Mouse (Mus musculus) heart, postnatal 0 days (tissue): ENCODE measurements at regions not wholly inside any gene's neighbourhood (a gene's known extent, or its start where the extent isn't known, plus 50 kb on each side); places are given as distances from the start of the nearest gene placed in this dataset.

Experiments used
- ATAC-seq: fragments of 200-750 bp; cut with Nextera tagmentation; 2 replicates; pipeline ENCODE4 v1.8.0; 2017; ENCODE audit warnings: low read depth, moderate number of reproducible peaks, moderate library complexity; ENCODE audit not compliant: insufficient read depth
- DNase-seq: peaks from one replicate; pipeline ENCODE4 v3.0.0-alpha.2; 2016; ENCODE audit warnings: low spot score
- H3K27ac ChIP-seq: fragments of 300-500 bp; sonication (generic); 2 replicates; pipeline ENCODE4 v1.5.1; 2014; ENCODE audit warnings: low read depth, mild to moderate bottlenecking
- H3K27me3 ChIP-seq: fragments of 300-500 bp; sonication (generic); 2 replicates; pipeline ENCODE4 v1.6.1; 2014; ENCODE audit warnings: low read length, mixed read lengths; ENCODE audit not compliant: control insufficient read depth, insufficient read depth
- H3K36me3 ChIP-seq: fragments of 300-500 bp; sonication (generic); replicated peaks from 2 replicates; pipeline ENCODE4 v1.6.1; 2014; ENCODE audit warnings: low read length, mixed read lengths; ENCODE audit not compliant: control insufficient read depth, insufficient read depth
- H3K4me1 ChIP-seq: fragments of 300-500 bp; sonication (generic); 2 replicates; pipeline ENCODE4 v1.6.1; 2014; ENCODE audit warnings: antibody characterized with exemption; ENCODE audit not compliant: control insufficient read depth, insufficient read depth
- H3K4me2 ChIP-seq: fragments of 300-500 bp; sonication (generic); 2 replicates; pipeline ENCODE4 v1.6.1; 2014; ENCODE audit warnings: low read depth, mild to moderate bottlenecking, low read length, moderate library complexity
- H3K4me3 ChIP-seq: fragments of 300-500 bp; sonication (generic); 2 replicates; pipeline ENCODE4 v1.5.1; 2014; ENCODE audit warnings: low read depth, low read length
- H3K9ac ChIP-seq: fragments of 300-500 bp; sonication (generic); replicated peaks from 2 replicates; pipeline ENCODE4 v1.6.1; 2014; ENCODE audit warnings: low read depth, low read length, mixed read lengths
- H3K9me3 ChIP-seq: fragments of 300-500 bp; sonication (generic); replicated peaks from 2 replicates; pipeline ENCODE4 v1.6.1; 2016; ENCODE audit warnings: low read length; ENCODE audit not compliant: control insufficient read depth
- CTCF ChIP-seq: IDR thresholded peaks from 2 replicates; pipeline ENCODE4 v1.5.1; 2016; ENCODE audit warnings: antibody characterized with exemption, control low read depth, low read depth
- EP300 ChIP-seq: IDR thresholded peaks from 2 replicates; pipeline ENCODE4 v1.6.1; 2016; ENCODE audit warnings: antibody characterized with exemption, low read depth
- WGBS: fragments of 180-500 bp; shearing (Covaris S2); extraction: QIAGEN DNeasy Blood & Tissue Kit; methylation state at CpG from one replicate; pipeline ENCODE4 v1.1.7; 2014; 5-methylcytosine and 5-hydroxymethylcytosine counted together

DNA sequence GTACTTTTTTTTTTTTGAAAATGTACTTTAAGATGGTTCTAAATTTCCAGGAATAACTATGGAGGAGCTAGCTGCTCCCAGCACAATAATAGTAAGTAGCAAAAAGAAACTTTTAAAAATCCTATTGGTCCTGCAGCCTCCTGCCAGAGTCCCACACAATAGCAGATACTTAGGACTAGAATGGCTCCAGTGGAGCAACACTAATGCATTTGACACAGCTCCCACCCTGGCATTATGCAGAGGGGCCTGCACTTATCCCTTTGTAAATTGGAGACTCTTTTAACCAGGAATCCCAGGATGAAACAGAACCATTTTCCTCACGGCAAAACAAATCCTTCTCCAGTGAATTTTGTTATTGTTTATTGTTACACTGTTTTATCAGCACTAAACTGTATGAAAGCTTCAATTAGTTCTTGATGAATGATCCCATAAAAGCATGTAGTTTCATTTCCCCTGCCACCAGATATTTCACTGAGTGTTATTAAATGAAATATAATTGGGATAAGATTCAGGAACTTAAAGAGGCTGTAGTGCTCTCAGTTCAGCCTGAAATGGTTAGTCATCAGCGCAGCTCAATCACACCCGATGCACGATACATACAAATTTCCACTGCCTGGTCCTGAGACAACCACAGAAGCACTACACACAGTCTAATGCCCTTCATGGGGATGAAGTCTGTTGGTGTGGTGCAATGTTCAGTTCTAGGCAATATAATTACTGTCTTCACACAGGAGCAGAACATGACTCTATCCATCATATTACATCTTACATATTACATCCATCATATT lies 708.6 kb upstream of the Mms22l start:
- no peak for ATAC-seq

GRCm38 (mm10) chr4:23823516-23823915 lies 672.7 kb upstream of the Mms22l start:
- TF ChIP-seq CTCF (no peak), EP300 (no peak)
- no peak overlapping the region for H3K4me2 ChIP-seq
- no peaks in the 10 kb centered on the region for H3K36me3 ChIP-seq
- no peak overlapping the region for H3K9ac ChIP-seq
- ATAC-seq (no peak), DNase-seq (no peak)
- WGBS: 71% methylated on average over 2 of the region's 2 CpGs
- H3K4me1 ChIP-seq: no peaks in the 10 kb centered on the region
- no peaks in the 10 kb centered on the region for H3K27me3 ChIP-seq
- H3K4me3 ChIP-seq: no peak overlapping the region
- no peak overlapping the region for H3K27ac ChIP-seq
- H3K9me3 ChIP-seq: no peaks in the 10 kb centered on the region

More for the DNA sequence above, 708.6 kb upstream of the Mms22l start:
- H3K9ac ChIP-seq: no peak overlapping the region
- no peak for DNase-seq
- H3K4me1 ChIP-seq: no peaks in the 10 kb centered on the region
- no peaks in the 10 kb centered on the region for H3K27me3 ChIP-seq
- TF ChIP-seq EP300: no peak
- TF ChIP-seq CTCF: no peak
- H3K9me3 ChIP-seq: no peaks in the 10 kb centered on the region
- no peak overlapping the region for H3K4me3 ChIP-seq
- H3K36me3 ChIP-seq: no peaks in the 10 kb centered on the region
- 84% methylated on average over 4 of the region's 4 CpGs for WGBS
- H3K27ac ChIP-seq: no peak overlapping the region
- H3K4me2 ChIP-seq: no peak overlapping the region

DNA sequence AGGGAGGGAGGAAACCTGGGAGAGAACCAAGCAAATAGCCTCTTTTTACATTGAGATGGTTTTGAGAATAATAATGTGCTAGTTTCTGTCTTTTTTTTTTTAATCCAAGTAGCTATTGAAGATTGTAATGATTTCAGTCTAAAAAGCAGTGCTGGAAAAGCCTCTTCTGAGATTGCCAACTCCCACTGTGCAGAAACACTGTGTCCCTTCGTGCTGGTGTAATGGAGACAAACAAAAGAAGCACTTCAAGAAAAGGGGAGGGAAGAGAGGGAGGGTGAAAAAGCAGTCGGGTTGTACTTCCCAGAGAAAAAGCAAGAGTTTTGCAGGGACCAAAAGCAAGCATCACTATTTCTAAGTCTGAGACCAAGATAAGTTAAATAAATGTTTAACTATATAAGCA lies 669.4 kb upstream of the Mms22l start:
- Histone ChIP-seq H3K27me3 (no peaks in the 10 kb centered on the region), H3K4me3 (no peak overlapping the region), H3K9ac (no peak overlapping the region), H3K4me1 (no peaks in the 10 kb centered on the region), H3K27ac (no peak overlapping the region), H3K4me2 (no peak overlapping the region), H3K36me3 (no peaks in the 10 kb centered on the region), H3K9me3 (no peaks in the 10 kb centered on the region)
- WGBS: 2% methylated on average over 2 of the region's 2 CpGs
- ATAC-seq: no peak
- DNase-seq: no peak
- TF ChIP-seq EP300 (no peak), CTCF (no peak)

DNA sequence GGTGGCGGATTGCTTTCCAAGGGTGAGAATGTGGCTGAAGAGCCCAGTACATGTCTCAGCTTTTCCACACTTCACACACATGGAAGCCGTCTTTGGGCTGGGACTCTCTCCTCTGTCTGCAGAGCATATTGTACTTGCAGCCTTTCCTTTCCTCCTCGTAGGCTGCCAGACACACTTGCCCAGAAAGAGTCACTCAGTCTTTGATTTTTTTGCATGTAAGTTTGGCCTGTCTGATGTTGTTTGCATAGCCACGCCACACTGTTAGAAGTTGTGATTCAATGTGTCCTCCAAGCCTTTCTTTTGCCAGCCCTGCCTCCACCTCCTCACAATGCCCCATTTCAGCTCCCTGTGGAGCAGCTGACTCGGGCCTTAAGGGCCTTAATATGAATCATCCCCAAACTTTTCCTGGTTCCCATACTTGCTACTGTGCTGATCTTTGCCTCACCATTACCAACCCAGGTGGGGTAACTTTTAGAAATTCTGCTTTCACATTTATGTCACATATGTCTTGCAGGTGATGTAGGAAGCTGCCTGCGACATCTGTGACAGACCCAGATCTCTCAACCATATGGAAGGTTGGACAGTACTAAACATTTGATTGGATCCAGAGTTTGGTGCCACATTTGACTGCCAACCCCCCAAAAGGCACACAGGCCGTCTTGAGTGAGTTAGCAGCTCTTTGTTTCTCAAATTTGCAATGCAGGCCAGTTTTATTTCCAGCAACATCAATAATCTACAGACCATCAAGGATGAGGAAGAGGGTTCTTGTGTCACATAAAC lies 663.7 kb upstream of the Mms22l start:
- WGBS: 53% methylated on average over 7 of the region's 7 CpGs
- ATAC-seq: no peak
- Histone ChIP-seq H3K4me3 (no peak overlapping the region), H3K9me3 (no peaks in the 10 kb centered on the region), H3K27me3 (no peaks in the 10 kb centered on the region), H3K27ac (no peak overlapping the region), H3K4me1 (no peaks in the 10 kb centered on the region), H3K4me2 (no peak overlapping the region), H3K36me3 (no peaks in the 10 kb centered on the region), H3K9ac (no peak overlapping the region)
- TF ChIP-seq CTCF: no peak
- TF ChIP-seq EP300: no peak
- DNase-seq: no peak

DNA sequence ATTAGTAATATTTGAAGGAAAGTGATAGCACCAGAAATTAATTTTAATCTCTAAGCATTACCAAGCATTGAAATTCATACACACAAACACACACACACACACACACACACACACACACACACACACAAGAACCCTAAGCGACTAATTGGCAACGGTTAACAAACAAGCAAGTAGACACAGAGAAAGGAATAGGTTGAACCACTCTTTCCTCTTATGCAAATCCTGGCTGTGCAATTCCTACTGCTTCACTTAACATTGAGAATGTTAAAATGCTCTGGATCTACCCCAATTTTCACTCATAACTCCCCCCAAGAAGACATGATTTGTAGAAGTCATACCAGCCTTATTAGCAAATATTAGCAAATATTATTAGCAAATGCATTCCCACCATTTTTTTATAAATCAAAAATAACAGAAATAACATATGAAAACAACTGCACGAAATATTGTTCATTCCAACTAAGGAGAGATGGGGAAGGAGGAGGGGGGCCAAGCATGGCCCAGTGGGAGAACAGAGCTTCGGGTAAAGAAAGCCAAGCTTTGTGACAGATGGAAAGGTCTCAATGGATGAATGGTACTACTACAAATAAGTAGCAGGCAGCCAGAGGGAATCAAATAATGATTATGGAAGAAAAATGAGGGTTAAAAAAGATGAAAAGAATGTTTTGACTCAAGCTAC lies 652.5 kb upstream of the Mms22l start:
- ATAC-seq: no peak
- H3K4me1 ChIP-seq: no peaks in the 10 kb centered on the region
- H3K9me3 ChIP-seq: no peaks in the 10 kb centered on the region
- no peak overlapping the region for H3K4me2 ChIP-seq
- H3K27me3 ChIP-seq: no peaks in the 10 kb centered on the region
- WGBS: 75% methylated on average over 4 of the region's 4 CpGs
- TF ChIP-seq CTCF (no peak), EP300 (no peak)
- no peak overlapping the region for H3K4me3 ChIP-seq
- H3K9ac ChIP-seq: no peak overlapping the region
- H3K36me3 ChIP-seq: no peaks in the 10 kb centered on the region
- DNase-seq: no peak
- H3K27ac ChIP-seq: no peak overlapping the region
